Mouse (Mus musculus) cortical plate, adult 2 months (tissue): ENCODE measurements around the gene Gm37240.

ENCODE experiments used
- CTCF ChIP-seq: fragments of 200-500 bp; IDR thresholded peaks from 2 replicates; pipeline ENCODE4 v1.5.1; 2011; ENCODE audit warnings: mild to moderate bottlenecking, control low read depth, low read length; ENCODE audit not compliant: insufficient read depth; ENCODE audit errors: extremely low read depth
- POLR2A ChIP-seq: fragments of 200-500 bp; IDR thresholded peaks from 2 replicates; pipeline ENCODE4 v1.6.1; 2011; ENCODE audit warnings: mild to moderate bottlenecking, low read length, control low read depth; ENCODE audit not compliant: insufficient read depth; ENCODE audit errors: extremely low read depth

GRCm38 (mm10) chr3:85310401-85310989 is 576.8 kb downstream of the Gm37240 start:
- TF ChIP-seq CTCF (no peak), POLR2A (no peak)
